Mouse (Mus musculus): ENCODE results near the gene Ccdc194.

GRCm38 (mm10) chr8:71509316-71509715 lies 16.2 kb downstream of the Ccdc194 start:
- TF ChIP-seq POLR2A (IDR thresholded peaks at IDR 0.05; ENCODE audit: control insufficient read depth, extremely low read depth, insufficient read depth, low read length, poor library complexity) = no peak
- no peak for TF ChIP-seq CTCF (IDR thresholded peaks at IDR 0.05; ENCODE audit: borderline replicate concordance, control insufficient read depth, extremely low read depth, insufficient read depth, low read length, poor library complexity)

Measured in thymus, adult 2 months (tissue).